Mouse (Mus musculus): ENCODE measurements around the gene Gclm. TPM values are rescaled to one million over a fixed set of nuclear protein-coding genes. Genes with fewer than 3 reads are reported as not detected.

The Gclm gene
- polyA plus RNA-seq (2015; fragmentation: Nextera tagmentation; extraction: Ambion mirVana), result 98.6 and 116 TPM in 2 replicates

- peaks cover 20% of the 10 kb centered on the region for H3K4me1 ChIP-seq (ENCODE audit: insufficient read depth, low read length)
- no peaks in the 10 kb centered on the region for H3K9me3 ChIP-seq (ENCODE audit: low read length)
- peak within 1 kb of the TSS; percentile 93 for H3K27ac ChIP-seq (ENCODE audit: low read length)
- H3K4me3 ChIP-seq (ENCODE audit: low read length), result peak within 1 kb of the TSS; percentile 95
- WGBS, result under 1% methylated on average over 76 of the region's 90 CpGs
- H3K9ac ChIP-seq (replicated peaks; ENCODE audit: low read length), result peak within 1 kb of the TSS; percentile 91
- no peaks in the 10 kb centered on the region for H3K27me3 ChIP-seq (ENCODE audit: insufficient read depth, low read length)
- no peaks in the 10 kb centered on the region for H3K36me3 ChIP-seq (ENCODE audit: insufficient read depth, low read length)
- peak within 1 kb of the TSS; percentile 75 for H3K4me2 ChIP-seq (replicated peaks; ENCODE audit: low read depth, low read length)
- ATAC-seq (ENCODE audit: low FRiP score, low TSS enrichment), result peak; percentile 99
These were observed at the start of gene Gclm for GRCm38 (mm10) chr3:122245215-122245877. TSS of gene Gclm (plus strand) at chr3:122245557.

GRCm38 (mm10) chr3:122196621-122197298, 48.6 kb upstream of the Gclm start:
- Histone ChIP-seq H3K36me3 (ENCODE audit: insufficient read depth, low read length) (no peaks in the 10 kb centered on the region), H3K4me2 (replicated peaks; ENCODE audit: low read depth, low read length) (no peak overlapping the region), H3K4me1 (ENCODE audit: insufficient read depth, low read length) (peaks cover 4% of the 10 kb centered on the region), H3K9me3 (ENCODE audit: low read length) (no peaks in the 10 kb centered on the region), H3K4me3 (ENCODE audit: low read length) (no peak overlapping the region), H3K27ac (ENCODE audit: low read length) (peak overlapping the region; percentile 16; the same call in 1 of the 2 replicates), H3K27me3 (ENCODE audit: insufficient read depth, low read length) (no peaks in the 10 kb centered on the region), H3K9ac (replicated peaks; ENCODE audit: low read length) (no peak overlapping the region)
- ATAC-seq (ENCODE audit: low FRiP score, low TSS enrichment), result peak; percentile 55; the same call in 1 of the 2 replicates
- WGBS, result 77% methylated on average over 4 of the region's 4 CpGs

- H3K4me1 ChIP-seq (ENCODE audit: insufficient read depth, low read length), result peaks cover 7% of the 10 kb centered on the region
- 67% methylated on average over 2 of the region's 2 CpGs for WGBS
- no peak overlapping the region for H3K4me2 ChIP-seq (replicated peaks; ENCODE audit: low read depth, low read length)
- no peaks in the 10 kb centered on the region for H3K36me3 ChIP-seq (ENCODE audit: insufficient read depth, low read length)
- H3K9me3 ChIP-seq (ENCODE audit: low read length), result no peaks in the 10 kb centered on the region
- H3K27ac ChIP-seq (ENCODE audit: low read length), result 0 out of 2 replicates have a peak overlapping the region, but pooled peaks have one; percentile 16
- no peak overlapping the region for H3K9ac ChIP-seq (replicated peaks; ENCODE audit: low read length)
- H3K27me3 ChIP-seq (ENCODE audit: insufficient read depth, low read length), result no peaks in the 10 kb centered on the region
- H3K4me3 ChIP-seq (ENCODE audit: low read length), result no peak overlapping the region
- ATAC-seq (ENCODE audit: low FRiP score, low TSS enrichment), result no peak
These were observed 46.8 kb upstream of the Gclm start for GRCm38 (mm10) chr3:122198532-122198931.

- ATAC-seq (ENCODE audit: low FRiP score, low TSS enrichment), result peak; percentile 64
- Histone ChIP-seq H3K4me1 (ENCODE audit: insufficient read depth, low read length) (peaks cover 7% of the 10 kb centered on the region), H3K9ac (replicated peaks; ENCODE audit: low read length) (no peak overlapping the region), H3K36me3 (ENCODE audit: insufficient read depth, low read length) (no peaks in the 10 kb centered on the region), H3K4me2 (replicated peaks; ENCODE audit: low read depth, low read length) (no peak overlapping the region), H3K27ac (ENCODE audit: low read length) (peak overlapping the region; percentile 23; the same call in 1 of the 2 replicates), H3K9me3 (ENCODE audit: low read length) (no peaks in the 10 kb centered on the region), H3K27me3 (ENCODE audit: insufficient read depth, low read length) (no peaks in the 10 kb centered on the region), H3K4me3 (ENCODE audit: low read length) (no peak overlapping the region)
- WGBS, result 66% methylated on average over 8 of the region's 8 CpGs
These were observed 46.4 kb upstream of the Gclm start for GRCm38 (mm10) chr3:122198966-122199381.

- Histone ChIP-seq H3K4me3 (ENCODE audit: low read length) (no peak overlapping the region), H3K9me3 (ENCODE audit: low read length) (no peaks in the 10 kb centered on the region), H3K4me1 (ENCODE audit: insufficient read depth, low read length) (peaks cover 7% of the 10 kb centered on the region), H3K36me3 (ENCODE audit: insufficient read depth, low read length) (no peaks in the 10 kb centered on the region), H3K27me3 (ENCODE audit: insufficient read depth, low read length) (no peaks in the 10 kb centered on the region), H3K27ac (ENCODE audit: low read length) (peak overlapping the region; percentile 23; the same call in 1 of the 2 replicates), H3K4me2 (replicated peaks; ENCODE audit: low read depth, low read length) (no peak overlapping the region), H3K9ac (replicated peaks; ENCODE audit: low read length) (no peak overlapping the region)
- ATAC-seq (ENCODE audit: low FRiP score, low TSS enrichment), result no peak
- WGBS, result 84% methylated on average over 4 of the region's 4 CpGs
These were observed 45.8 kb upstream of the Gclm start for GRCm38 (mm10) chr3:122199600-122199999.

GRCm38 (mm10) chr3:122200017-122200416, 45.3 kb upstream of the Gclm start:
- peak overlapping the region; percentile 23; the same call in 1 of the 2 replicates for H3K27ac ChIP-seq (ENCODE audit: low read length)
- no peak overlapping the region for H3K4me2 ChIP-seq (replicated peaks; ENCODE audit: low read depth, low read length)
- ATAC-seq (ENCODE audit: low FRiP score, low TSS enrichment), result no peak
- no peak overlapping the region for H3K9ac ChIP-seq (replicated peaks; ENCODE audit: low read length)
- WGBS, result 84% methylated on average over 5 of the region's 5 CpGs
- H3K4me3 ChIP-seq (ENCODE audit: low read length), result no peak overlapping the region
- no peaks in the 10 kb centered on the region for H3K36me3 ChIP-seq (ENCODE audit: insufficient read depth, low read length)
- no peaks in the 10 kb centered on the region for H3K27me3 ChIP-seq (ENCODE audit: insufficient read depth, low read length)
- H3K9me3 ChIP-seq (ENCODE audit: low read length), result no peaks in the 10 kb centered on the region
- peaks cover 10% of the 10 kb centered on the region for H3K4me1 ChIP-seq (ENCODE audit: insufficient read depth, low read length)

GRCm38 (mm10) chr3:122200447-122200846, 44.9 kb upstream of the Gclm start:
- Histone ChIP-seq H3K27me3 (ENCODE audit: insufficient read depth, low read length) (no peaks in the 10 kb centered on the region), H3K27ac (ENCODE audit: low read length) (no peak overlapping the region), H3K9ac (replicated peaks; ENCODE audit: low read length) (no peak overlapping the region), H3K4me2 (replicated peaks; ENCODE audit: low read depth, low read length) (no peak overlapping the region), H3K4me1 (ENCODE audit: insufficient read depth, low read length) (peaks cover 10% of the 10 kb centered on the region), H3K4me3 (ENCODE audit: low read length) (no peak overlapping the region), H3K36me3 (ENCODE audit: insufficient read depth, low read length) (no peaks in the 10 kb centered on the region), H3K9me3 (ENCODE audit: low read length) (no peaks in the 10 kb centered on the region)
- 45% methylated on average over 5 of the region's 5 CpGs for WGBS
- ATAC-seq (ENCODE audit: low FRiP score, low TSS enrichment), result no peak

- WGBS, result 39% methylated on average over 5 of the region's 5 CpGs
- no peak overlapping the region for H3K4me2 ChIP-seq (replicated peaks; ENCODE audit: low read depth, low read length)
- peak overlapping the region; percentile 6; the same call in 1 of the 2 replicates for H3K27ac ChIP-seq (ENCODE audit: low read length)
- H3K36me3 ChIP-seq (ENCODE audit: insufficient read depth, low read length), result no peaks in the 10 kb centered on the region
- no peak overlapping the region for H3K9ac ChIP-seq (replicated peaks; ENCODE audit: low read length)
- H3K9me3 ChIP-seq (ENCODE audit: low read length), result no peaks in the 10 kb centered on the region
- ATAC-seq (ENCODE audit: low FRiP score, low TSS enrichment), result no peak
- no peak overlapping the region for H3K4me3 ChIP-seq (ENCODE audit: low read length)
- no peaks in the 10 kb centered on the region for H3K27me3 ChIP-seq (ENCODE audit: insufficient read depth, low read length)
- H3K4me1 ChIP-seq (ENCODE audit: insufficient read depth, low read length), result peaks cover 23% of the 10 kb centered on the region
These were observed 43.0 kb upstream of the Gclm start for GRCm38 (mm10) chr3:122202307-122202732.

- Histone ChIP-seq H3K9me3 (ENCODE audit: low read length) (no peaks in the 10 kb centered on the region), H3K27ac (ENCODE audit: low read length) (no peak overlapping the region), H3K27me3 (ENCODE audit: insufficient read depth, low read length) (no peaks in the 10 kb centered on the region), H3K4me3 (ENCODE audit: low read length) (no peak overlapping the region), H3K4me1 (ENCODE audit: insufficient read depth, low read length) (peaks cover 24% of the 10 kb centered on the region), H3K4me2 (replicated peaks; ENCODE audit: low read depth, low read length) (no peak overlapping the region), H3K9ac (replicated peaks; ENCODE audit: low read length) (no peak overlapping the region), H3K36me3 (ENCODE audit: insufficient read depth, low read length) (no peaks in the 10 kb centered on the region)
- no peak for ATAC-seq (ENCODE audit: low FRiP score, low TSS enrichment)
- 65% methylated on average over 9 of the region's 9 CpGs for WGBS
These were observed 41.6 kb upstream of the Gclm start for GRCm38 (mm10) chr3:122203675-122204329.
